Mouse (Mus musculus) midbrain, embryonic 11.5 days (tissue): Measurements from ENCODE around the gene Gtf2ird1. TPM values are rescaled to one million over a fixed set of nuclear protein-coding genes. Genes with fewer than 3 reads are reported as not detected.

Experiments used
- ATAC-seq: fragments of 200-750 bp; cut with Nextera tagmentation; 2 replicates; pipeline ENCODE4 v1.8.0; 2017; ENCODE audit warnings: moderate TSS enrichment, moderate library complexity; ENCODE audit not compliant: low FRiP score
- DNase-seq: peaks from one replicate; pipeline ENCODE4 v3.0.0; 2015; ENCODE audit warnings: low spot score; ENCODE audit errors: missing footprints
- H3K27ac ChIP-seq: fragments of 300-500 bp; sonication (generic); 2 replicates; pipeline ENCODE4 v1.5.1; 2014; ENCODE audit warnings: low read depth, low read length
- H3K27me3 ChIP-seq: fragments of 300-500 bp; sonication (generic); 2 replicates; pipeline ENCODE4 v1.6.1; 2014; ENCODE audit warnings: mild to moderate bottlenecking, low read length, moderate library complexity, mixed read lengths; ENCODE audit not compliant: control insufficient read depth, insufficient read depth
- H3K36me3 ChIP-seq: fragments of 300-500 bp; sonication (generic); 2 replicates; pipeline ENCODE4 v1.6.1; 2014; ENCODE audit warnings: mild to moderate bottlenecking, low read length, moderate library complexity, mixed read lengths; ENCODE audit not compliant: control insufficient read depth, insufficient read depth
- H3K4me1 ChIP-seq: fragments of 300-500 bp; sonication (generic); 2 replicates; pipeline ENCODE4 v1.6.1; 2014; ENCODE audit warnings: low read length; ENCODE audit not compliant: control insufficient read depth, insufficient read depth
- H3K4me2 ChIP-seq: fragments of 300-500 bp; sonication (generic); 2 replicates; pipeline ENCODE4 v1.6.1; 2014; ENCODE audit warnings: mild to moderate bottlenecking, moderate library complexity
- H3K4me3 ChIP-seq: fragments of 300-500 bp; sonication (generic); 2 replicates; pipeline ENCODE4 v1.5.1; 2014; ENCODE audit warnings: low read depth, low read length
- H3K9ac ChIP-seq: fragments of 300-500 bp; sonication (generic); 2 replicates; pipeline ENCODE4 v1.6.1; 2014; ENCODE audit warnings: low read length
- H3K9me3 ChIP-seq: fragments of 300-500 bp; sonication (generic); 2 replicates; pipeline ENCODE4 v1.6.1; 2016; ENCODE audit warnings: low read length; ENCODE audit not compliant: control insufficient read depth
- WGBS: fragments of 180-500 bp; shearing (Covaris S2); extraction: QIAGEN DNeasy Blood & Tissue Kit; methylation state at CpG from one replicate; pipeline ENCODE4 v1.1.7; 2014; 5-methylcytosine and 5-hydroxymethylcytosine counted together
- polyA plus RNA-seq: library from polyadenylated mRNA; unstranded; fragments of >200 nt; fragmentation: Nextera tagmentation; extraction: Ambion mirVana; gene quantifications from 2 replicates; pipeline ENCODE4 v1.2.1, GENCODE M21; 2014

Gene Gtf2ird1
- polyA plus RNA-seq, 1 experiment from 2014 or later = 86.5 TPM

- Histone ChIP-seq H3K4me3 (no peak overlapping the region), H3K27ac (no peak overlapping the region), H3K27me3 (no peaks in the 10 kb centered on the region), H3K36me3 (peaks cover under 1% of the 10 kb centered on the region; the same call in 1 of the 2 replicates), H3K9me3 (no peaks in the 10 kb centered on the region), H3K4me1 (peaks cover 17% of the 10 kb centered on the region), H3K4me2 (no peak overlapping the region), H3K9ac (no peak overlapping the region)
- DNase-seq (no peak), ATAC-seq (no peak)
- WGBS = 88% methylated on average over 10 of the region's 10 CpGs
Measured at GRCm38 (mm10) chr5:134433137-134433536, 23.4 kb downstream of the Gtf2ird1 start.

GRCm38 (mm10) chr5:134430087-134430486 is 26.4 kb downstream of the Gtf2ird1 start:
- Histone ChIP-seq H3K4me2 (no peak overlapping the region), H3K36me3 (no peaks in the 10 kb centered on the region), H3K9ac (no peak overlapping the region), H3K27me3 (no peaks in the 10 kb centered on the region), H3K27ac (no peak overlapping the region), H3K9me3 (no peaks in the 10 kb centered on the region), H3K4me3 (no peak overlapping the region), H3K4me1 (no peaks in the 10 kb centered on the region)
- 86% methylated on average over 4 of the region's 4 CpGs for WGBS
- DNase-seq (no peak), ATAC-seq (no peak)

- Histone ChIP-seq H3K9me3 (no peaks in the 10 kb centered on the region), H3K36me3 (no peaks in the 10 kb centered on the region), H3K4me2 (no peak overlapping the region), H3K27ac (no peak overlapping the region), H3K27me3 (no peaks in the 10 kb centered on the region), H3K4me1 (no peaks in the 10 kb centered on the region), H3K4me3 (no peak overlapping the region), H3K9ac (no peak overlapping the region)
- 92% methylated on average over 9 of the region's 9 CpGs for WGBS
- ATAC-seq = no peak
- DNase-seq = no peak
Measured at GRCm38 (mm10) chr5:134427664-134428063, 28.9 kb downstream of the Gtf2ird1 start.

- no peak overlapping the region for H3K4me2 ChIP-seq
- DNase-seq (no peak), ATAC-seq (no peak)
- 95% methylated on average over 8 of the region's 8 CpGs for WGBS
- H3K27ac ChIP-seq = no peak overlapping the region
- no peaks in the 10 kb centered on the region for H3K27me3 ChIP-seq
- no peak overlapping the region for H3K4me3 ChIP-seq
- H3K9ac ChIP-seq = no peak overlapping the region
- H3K9me3 ChIP-seq = no peaks in the 10 kb centered on the region
- no peaks in the 10 kb centered on the region for H3K36me3 ChIP-seq
- H3K4me1 ChIP-seq = no peaks in the 10 kb centered on the region
Measured at GRCm38 (mm10) chr5:134425601-134426000, 30.9 kb downstream of the Gtf2ird1 start.

- Histone ChIP-seq H3K4me3 (no peak overlapping the region), H3K9ac (no peak overlapping the region), H3K27ac (no peak overlapping the region), H3K36me3 (no peaks in the 10 kb centered on the region), H3K27me3 (no peaks in the 10 kb centered on the region), H3K4me1 (no peaks in the 10 kb centered on the region), H3K4me2 (no peak overlapping the region), H3K9me3 (no peaks in the 10 kb centered on the region)
- WGBS = 90% methylated on average over 5 of the region's 5 CpGs
- DNase-seq = no peak
- ATAC-seq = no peak
Measured at GRCm38 (mm10) chr5:134423930-134424329, 32.6 kb downstream of the Gtf2ird1 start.

GRCm38 (mm10) chr5:134423372-134423771 is 33.1 kb downstream of the Gtf2ird1 start:
- Histone ChIP-seq H3K27ac (no peak overlapping the region), H3K27me3 (no peaks in the 10 kb centered on the region), H3K4me2 (no peak overlapping the region), H3K4me1 (no peaks in the 10 kb centered on the region), H3K4me3 (no peak overlapping the region), H3K36me3 (no peaks in the 10 kb centered on the region), H3K9me3 (no peaks in the 10 kb centered on the region), H3K9ac (no peak overlapping the region)
- ATAC-seq (no peak), DNase-seq (no peak)
- 95% methylated on average over 6 of the region's 6 CpGs for WGBS

- DNase-seq (no peak), ATAC-seq (no peak)
- no peaks in the 10 kb centered on the region for H3K36me3 ChIP-seq
- H3K27ac ChIP-seq = no peak overlapping the region
- no peak overlapping the region for H3K4me2 ChIP-seq
- no peak overlapping the region for H3K9ac ChIP-seq
- 91% methylated on average over 12 of the region's 12 CpGs for WGBS
- no peaks in the 10 kb centered on the region for H3K9me3 ChIP-seq
- H3K4me1 ChIP-seq = no peaks in the 10 kb centered on the region
- no peak overlapping the region for H3K4me3 ChIP-seq
- no peaks in the 10 kb centered on the region for H3K27me3 ChIP-seq
Measured at GRCm38 (mm10) chr5:134422265-134422925, 34.1 kb downstream of the Gtf2ird1 start.

- Histone ChIP-seq H3K27me3 (no peaks in the 10 kb centered on the region), H3K4me1 (no peaks in the 10 kb centered on the region), H3K9me3 (no peaks in the 10 kb centered on the region), H3K9ac (no peak overlapping the region), H3K27ac (no peak overlapping the region), H3K4me3 (no peak overlapping the region), H3K36me3 (peaks cover 4% of the 10 kb centered on the region; the same call in 1 of the 2 replicates), H3K4me2 (no peak overlapping the region)
- no peak for DNase-seq
- ATAC-seq = no peak
- 82% methylated on average over 9 of the region's 9 CpGs for WGBS
Measured at GRCm38 (mm10) chr5:134421061-134421460, 35.5 kb downstream of the Gtf2ird1 start.

GRCm38 (mm10) chr5:134419700-134420099 is 36.8 kb downstream of the Gtf2ird1 start:
- no peaks in the 10 kb centered on the region for H3K27me3 ChIP-seq
- no peak overlapping the region for H3K9ac ChIP-seq
- peaks cover 13% of the 10 kb centered on the region for H3K36me3 ChIP-seq
- H3K4me2 ChIP-seq = no peak overlapping the region
- no peaks in the 10 kb centered on the region for H3K4me1 ChIP-seq
- DNase-seq (no peak), ATAC-seq (no peak)
- no peak overlapping the region for H3K27ac ChIP-seq
- no peak overlapping the region for H3K4me3 ChIP-seq
- H3K9me3 ChIP-seq = no peaks in the 10 kb centered on the region
- 94% methylated on average over 5 of the region's 5 CpGs for WGBS
